Mouse (Mus musculus) adipocyte (in vitro differentiated cells): ENCODE measurements at regions not wholly inside any gene's neighbourhood (a gene's known extent, or its start where the extent isn't known, plus 50 kb on each side); places are given as distances from the start of the nearest gene placed in this dataset.
"Not testable (repeated sequence)": the region's sequence is repeated elsewhere in the genome, so short reads cannot be mapped to it uniquely, and the experiment has no call there.

Experiments used
- DNase-seq: peaks from one replicate; pipeline ENCODE4 v3.0.0-alpha.2; 2016; ENCODE audit warnings: low spot score

- not testable (repeated sequence) for DNase-seq
Observed at GRCm38 (mm10) chr14:53318512-53319309, 823.2 kb upstream of the Olfr1507 start.

- DNase-seq: not testable (repeated sequence)
Observed at GRCm38 (mm10) chr14:53312490-53312889, 816.9 kb upstream of the Olfr1507 start.

GRCm38 (mm10) chr14:53303179-53303578 lies 807.6 kb upstream of the Olfr1507 start:
- DNase-seq: not testable (repeated sequence)

- not testable (repeated sequence) for DNase-seq
Observed at GRCm38 (mm10) chr14:53302491-53302829, 806.9 kb upstream of the Olfr1507 start.

- DNase-seq: not testable (repeated sequence)
Observed at GRCm38 (mm10) chr14:53301722-53302490, 806.4 kb upstream of the Olfr1507 start.

- DNase-seq: not testable (repeated sequence)
Observed at GRCm38 (mm10) chr14:53301110-53301509, 805.6 kb upstream of the Olfr1507 start.

GRCm38 (mm10) chr14:53299735-53300134 lies 804.2 kb upstream of the Olfr1507 start:
- DNase-seq: not testable (repeated sequence)

GRCm38 (mm10) chr14:53283350-53284141 lies 788.0 kb upstream of the Olfr1507 start:
- DNase-seq: not testable (repeated sequence)

GRCm38 (mm10) chr14:53273218-53273617 lies 777.7 kb upstream of the Olfr1507 start:
- not testable (repeated sequence) for DNase-seq

- not testable (repeated sequence) for DNase-seq
Observed at GRCm38 (mm10) chr14:53267693-53268092, 772.1 kb upstream of the Olfr1507 start.

GRCm38 (mm10) chr14:53255962-53256361 lies 760.4 kb upstream of the Olfr1507 start:
- not testable (repeated sequence) for DNase-seq

GRCm38 (mm10) chr14:53253470-53253869 lies 757.9 kb upstream of the Olfr1507 start:
- DNase-seq: not testable (repeated sequence)

- DNase-seq: not testable (repeated sequence)
Observed at GRCm38 (mm10) chr14:53231142-53231541, 735.6 kb upstream of the Olfr1507 start.

GRCm38 (mm10) chr14:53224789-53225188 lies 729.2 kb upstream of the Olfr1507 start:
- DNase-seq: not testable (repeated sequence)

- not testable (repeated sequence) for DNase-seq
Observed at GRCm38 (mm10) chr14:53210554-53210953, 715.0 kb upstream of the Olfr1507 start.

GRCm38 (mm10) chr14:53209258-53209657 lies 713.7 kb upstream of the Olfr1507 start:
- DNase-seq: not testable (repeated sequence)

- DNase-seq: not testable (repeated sequence)
Observed at GRCm38 (mm10) chr14:53190931-53191330, 695.4 kb upstream of the Olfr1507 start.

- not testable (repeated sequence) for DNase-seq
Observed at GRCm38 (mm10) chr14:53174099-53174498, 678.5 kb upstream of the Olfr1507 start.

- DNase-seq: not testable (repeated sequence)
Observed at GRCm38 (mm10) chr14:53166327-53166726, 670.8 kb upstream of the Olfr1507 start.

GRCm38 (mm10) chr14:53159012-53159411 lies 663.5 kb upstream of the Olfr1507 start:
- not testable (repeated sequence) for DNase-seq

GRCm38 (mm10) chr14:53134783-53135182 lies 639.2 kb upstream of the Olfr1507 start:
- DNase-seq: not testable (repeated sequence)

GRCm38 (mm10) chr14:53132390-53132789 lies 636.8 kb upstream of the Olfr1507 start:
- DNase-seq: not testable (repeated sequence)
